Mouse (Mus musculus): Measurements from ENCODE around the gene Ovol3. TPM values are rescaled to one million over a fixed set of nuclear protein-coding genes. Genes with fewer than 3 reads are reported as not detected.
A peak's percentile ranks its signal among the peaks of the same experiment; 100 is the strongest.
"Not testable (repeated sequence)": the region's sequence is repeated elsewhere in the genome, so short reads cannot be mapped to it uniquely, and the experiment has no call there.

Gene Ovol3
- total RNA-seq (2017) = not detected in 3 replicates

DNA sequence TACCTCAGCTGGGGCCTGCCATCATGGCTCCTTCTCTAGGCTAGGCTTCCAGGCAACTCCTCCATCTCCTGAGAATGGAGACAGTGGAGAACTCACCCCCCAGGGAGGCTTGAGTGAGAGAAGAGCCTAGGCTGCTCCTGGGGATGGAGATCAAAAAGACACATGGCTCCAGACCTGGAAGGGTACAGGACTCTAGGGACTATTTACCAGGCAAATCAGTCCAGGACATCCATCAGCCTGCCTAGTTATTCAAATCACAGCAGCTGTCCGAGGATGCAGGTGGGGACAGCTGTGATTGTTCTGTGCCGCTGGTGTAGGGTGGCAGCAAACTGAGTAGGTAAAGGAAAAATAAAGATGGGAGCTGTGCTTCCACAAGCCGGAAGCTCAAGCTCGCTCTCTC is at the start of gene Ovol3:
Ovol3 (minus strand) TSS at position 101 of the 400 bp plus-strand sequence.
- ATAC-seq (replicated peaks; ENCODE audit: insufficient number of reproducible peaks, low FRiP score, low TSS enrichment, poor library complexity, severe bottlenecking) = no peak

DNA sequence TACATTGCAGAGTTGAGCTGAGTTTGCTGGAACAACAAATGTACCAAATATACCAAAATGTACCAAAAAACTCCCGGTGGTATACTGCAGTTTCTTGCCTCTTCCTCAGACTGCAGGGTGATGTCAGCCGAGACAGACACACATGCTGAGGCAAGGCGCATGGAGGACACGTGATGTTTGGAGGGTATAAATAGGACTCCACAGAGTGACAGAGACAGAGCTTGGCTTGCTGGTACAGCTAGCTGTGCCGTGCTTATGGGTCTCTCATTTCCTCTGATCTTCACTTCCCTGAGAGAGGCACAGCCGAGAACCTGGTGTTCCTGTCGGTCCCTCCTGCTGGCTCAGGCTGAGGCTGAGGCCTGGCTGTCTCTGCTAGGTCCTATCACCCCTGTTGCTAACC is 47.2 kb upstream of the Ovol3 start:
- no peak for ATAC-seq (replicated peaks; ENCODE audit: insufficient number of reproducible peaks, low FRiP score, low TSS enrichment, poor library complexity, severe bottlenecking)

- ATAC-seq (replicated peaks; ENCODE audit: insufficient number of reproducible peaks, low FRiP score, low TSS enrichment, poor library complexity, severe bottlenecking) = no peak
Measured at GRCm38 (mm10) chr7:30281522-30281921, 46.0 kb upstream of the Ovol3 start.

- ATAC-seq (replicated peaks; ENCODE audit: insufficient number of reproducible peaks, low FRiP score, low TSS enrichment, poor library complexity, severe bottlenecking) = peak; percentile 80
Measured at GRCm38 (mm10) chr7:30280670-30281138, 45.2 kb upstream of the Ovol3 start.

DNA sequence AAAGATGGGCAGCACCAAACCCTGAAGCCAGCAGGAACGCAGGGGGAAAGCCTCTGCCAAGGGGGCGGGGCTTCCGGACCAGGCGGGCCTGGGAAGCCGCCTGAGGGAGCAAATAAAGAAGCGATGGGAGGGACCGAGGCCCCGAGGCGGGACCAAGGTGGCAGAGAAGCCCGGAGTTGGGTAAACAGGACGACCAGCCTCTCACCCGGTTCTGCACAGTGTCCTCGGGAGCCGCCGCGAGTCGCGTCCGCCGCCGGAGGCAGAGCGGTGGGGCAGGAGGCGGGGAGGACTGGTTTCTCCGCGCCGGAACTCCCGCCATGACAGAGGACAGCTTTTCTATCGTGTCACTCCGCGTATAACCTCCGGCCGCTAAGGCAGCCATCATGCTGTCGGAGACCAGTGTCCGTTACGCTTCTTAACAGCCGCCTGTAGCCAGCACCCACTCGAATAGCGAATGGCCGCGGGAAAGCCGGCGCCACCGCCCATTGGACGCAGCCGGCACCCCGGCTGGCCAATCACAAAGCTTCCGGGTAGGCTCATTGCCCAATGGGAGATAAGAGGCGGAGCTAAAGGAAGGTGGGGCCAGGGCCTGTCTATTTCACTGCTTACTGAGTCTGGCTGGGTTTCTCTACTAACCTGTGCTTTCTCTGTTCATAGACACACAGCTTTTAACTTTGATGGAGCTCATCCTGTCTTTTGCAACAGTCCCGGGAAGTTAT is 44.6 kb upstream of the Ovol3 start, which contains the start of the genes Thap8 and Wdr62:
Thap8 (plus strand) TSS at position 144 of the 719 bp plus-strand sequence.
Wdr62 (minus strand) TSS at position 469 of the 719 bp plus-strand sequence.
- peak; percentile 95 for ATAC-seq (replicated peaks; ENCODE audit: insufficient number of reproducible peaks, low FRiP score, low TSS enrichment, poor library complexity, severe bottlenecking)

GRCm38 (mm10) chr7:30279536-30279935 is 44.0 kb upstream of the Ovol3 start:
- ATAC-seq (replicated peaks; ENCODE audit: insufficient number of reproducible peaks, low FRiP score, low TSS enrichment, poor library complexity, severe bottlenecking) = no peak

DNA sequence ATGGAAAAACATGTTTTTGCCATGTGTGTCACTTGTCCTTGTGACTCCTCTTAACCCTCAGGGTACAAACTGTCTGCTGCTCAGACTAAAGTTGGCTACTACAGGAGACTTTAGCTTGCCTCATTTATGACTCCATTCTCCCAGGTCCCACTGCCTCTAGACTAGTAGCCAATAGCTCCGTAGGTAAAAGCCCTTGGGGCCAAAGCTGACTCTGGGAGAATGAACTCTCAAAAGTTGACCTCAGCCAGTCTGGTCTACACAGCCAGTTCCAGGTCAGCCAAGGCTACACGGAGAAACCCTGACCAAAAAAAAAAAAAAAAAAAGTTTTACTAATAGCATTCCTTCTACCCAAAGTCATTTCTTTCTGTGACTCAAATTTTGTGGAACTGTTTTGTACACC is 43.4 kb upstream of the Ovol3 start:
- ATAC-seq (replicated peaks; ENCODE audit: insufficient number of reproducible peaks, low FRiP score, low TSS enrichment, poor library complexity, severe bottlenecking) = no peak

DNA sequence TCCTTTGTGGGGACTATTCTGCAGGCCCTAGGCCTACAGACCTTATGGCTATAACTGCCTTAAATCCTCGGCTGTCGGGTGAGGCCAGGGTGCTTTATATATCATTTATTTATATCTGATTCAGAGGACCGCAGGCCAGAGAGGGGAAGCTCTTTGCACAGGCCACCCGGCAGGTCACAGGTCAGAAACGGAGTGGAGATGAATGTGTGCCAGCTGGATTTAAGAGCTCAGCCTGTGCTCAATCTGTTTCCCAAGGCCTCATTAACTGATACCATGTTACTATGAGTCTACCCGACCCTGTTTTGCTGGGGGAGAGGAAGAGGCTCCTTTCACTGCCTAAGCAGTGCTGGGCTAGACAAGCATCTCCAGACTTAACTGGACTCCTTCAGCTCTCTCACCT is 38.9 kb upstream of the Ovol3 start:
- ATAC-seq (replicated peaks; ENCODE audit: insufficient number of reproducible peaks, low FRiP score, low TSS enrichment, poor library complexity, severe bottlenecking) = no peak

GRCm38 (mm10) chr7:30269641-30270040 is 34.1 kb upstream of the Ovol3 start:
- ATAC-seq (replicated peaks; ENCODE audit: insufficient number of reproducible peaks, low FRiP score, low TSS enrichment, poor library complexity, severe bottlenecking) = no peak

- no peak for ATAC-seq (replicated peaks; ENCODE audit: insufficient number of reproducible peaks, low FRiP score, low TSS enrichment, poor library complexity, severe bottlenecking)
Measured at GRCm38 (mm10) chr7:30266780-30267179, 31.3 kb upstream of the Ovol3 start.

DNA sequence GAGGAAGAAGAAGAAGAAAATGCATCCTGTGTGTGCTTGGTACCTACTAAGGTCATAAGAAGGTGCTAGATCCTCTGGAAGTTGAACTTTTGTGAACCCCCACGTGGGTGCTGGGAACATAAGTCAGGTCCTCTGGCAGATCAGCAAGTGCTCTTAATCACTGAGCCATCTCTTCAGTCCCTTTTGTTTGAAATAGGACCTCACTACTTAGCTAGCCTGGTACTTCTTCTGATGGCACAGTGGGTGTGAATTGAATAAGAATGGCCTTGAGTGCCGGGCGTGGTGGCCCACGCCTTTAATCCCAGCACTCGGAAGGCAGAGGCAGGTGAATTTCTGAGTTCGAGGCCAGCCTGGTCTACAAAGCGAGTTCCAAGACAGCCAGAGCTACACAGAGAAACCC is 30.4 kb upstream of the Ovol3 start:
- no peak for ATAC-seq (replicated peaks; ENCODE audit: insufficient number of reproducible peaks, low FRiP score, low TSS enrichment, poor library complexity, severe bottlenecking)

- 0 out of 2 replicates have a peak, but pooled peaks have one; percentile 42 for ATAC-seq (replicated peaks; ENCODE audit: insufficient number of reproducible peaks, low FRiP score, low TSS enrichment, poor library complexity, severe bottlenecking)
Measured at GRCm38 (mm10) chr7:30265531-30265930, 30.0 kb upstream of the Ovol3 start.

DNA sequence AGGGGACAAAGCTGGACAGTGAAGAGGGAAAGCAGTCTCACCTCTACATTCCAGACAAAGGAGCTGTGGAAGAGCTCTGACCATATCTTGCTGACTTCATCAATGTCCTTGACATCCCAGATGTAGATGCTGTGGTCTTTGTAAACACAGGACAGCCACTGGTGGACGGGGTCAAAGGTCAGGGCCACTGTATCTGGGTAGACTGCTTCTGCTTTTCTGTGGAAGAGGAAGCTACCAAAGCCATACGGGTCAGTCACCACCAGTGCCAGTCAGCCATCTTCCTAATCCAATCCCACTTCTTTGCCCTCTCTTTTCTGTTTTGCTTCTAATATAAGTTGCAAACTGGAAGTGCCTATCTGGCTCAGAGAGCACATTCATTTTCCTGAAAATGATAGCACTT is 29.5 kb upstream of the Ovol3 start:
- peak; percentile 71 for ATAC-seq (replicated peaks; ENCODE audit: insufficient number of reproducible peaks, low FRiP score, low TSS enrichment, poor library complexity, severe bottlenecking)

GRCm38 (mm10) chr7:30251956-30252954 is 16.7 kb upstream of the Ovol3 start:
- no peak for ATAC-seq (replicated peaks; ENCODE audit: insufficient number of reproducible peaks, low FRiP score, low TSS enrichment, poor library complexity, severe bottlenecking)

DNA sequence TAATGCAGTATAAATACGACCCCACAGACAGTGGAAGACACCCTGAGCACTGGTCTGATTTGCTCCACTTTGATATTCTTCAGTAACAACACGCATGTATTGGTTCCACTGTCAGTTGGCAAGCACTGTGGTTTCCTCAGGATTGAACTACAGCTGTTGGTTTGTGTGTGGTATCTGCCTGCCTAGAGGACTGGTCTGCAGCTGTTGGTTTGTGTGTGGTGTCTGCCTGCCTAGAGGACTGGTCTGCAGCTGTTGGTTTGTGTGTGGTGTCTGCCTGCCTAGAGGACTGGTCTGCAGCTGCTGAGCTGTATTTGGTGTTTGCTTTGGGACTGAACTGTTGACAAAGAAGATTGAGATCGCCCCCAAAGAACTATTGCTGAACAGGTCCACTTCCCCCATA is 1.8 kb upstream of the Ovol3 start:
- ATAC-seq (replicated peaks; ENCODE audit: insufficient number of reproducible peaks, low FRiP score, low TSS enrichment, poor library complexity, severe bottlenecking) = not testable (repeated sequence)

- no peak for ATAC-seq (replicated peaks; ENCODE audit: insufficient number of reproducible peaks, low FRiP score, low TSS enrichment, poor library complexity, severe bottlenecking)
Measured at GRCm38 (mm10) chr7:30235091-30235490, 434 bp downstream of the Ovol3 start.

DNA sequence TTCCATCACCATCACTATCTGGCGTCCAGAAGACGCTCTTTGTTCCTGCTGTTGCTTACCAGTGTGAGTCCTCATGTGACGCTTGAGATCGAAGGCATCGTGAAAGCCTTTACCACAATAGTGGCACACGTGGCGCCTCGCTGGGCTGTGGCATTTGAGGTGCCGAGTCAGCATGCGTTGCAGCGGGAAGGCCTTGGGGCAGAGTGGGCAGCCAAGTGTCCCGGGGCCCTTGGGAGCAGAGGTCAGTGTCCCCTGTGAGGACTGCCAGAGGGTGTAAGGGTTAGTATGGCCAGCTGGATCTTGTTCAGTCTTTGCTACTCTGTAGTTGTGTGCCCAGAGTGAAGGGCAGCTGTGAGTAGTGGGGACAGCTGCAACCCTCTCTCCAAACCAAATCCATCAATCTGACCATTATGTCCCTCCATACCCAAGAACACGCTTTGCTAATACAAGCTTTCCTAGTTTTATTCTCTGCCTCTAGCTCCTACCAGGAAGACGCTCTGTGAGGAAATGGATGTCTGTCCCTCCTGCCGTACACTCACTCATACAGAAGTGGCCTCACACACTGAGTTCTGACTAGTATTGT is 1.2 kb downstream of the Ovol3 start:
- ATAC-seq (replicated peaks; ENCODE audit: insufficient number of reproducible peaks, low FRiP score, low TSS enrichment, poor library complexity, severe bottlenecking) = no peak

- no peak for ATAC-seq (replicated peaks; ENCODE audit: insufficient number of reproducible peaks, low FRiP score, low TSS enrichment, poor library complexity, severe bottlenecking)
Measured at GRCm38 (mm10) chr7:30233387-30233786, 2.1 kb downstream of the Ovol3 start.

GRCm38 (mm10) chr7:30232631-30233148 is 2.8 kb downstream of the Ovol3 start:
- 0 out of 2 replicates have a peak, but pooled peaks have one; percentile 14 for ATAC-seq (replicated peaks; ENCODE audit: insufficient number of reproducible peaks, low FRiP score, low TSS enrichment, poor library complexity, severe bottlenecking)

Data from monocyte, adult 5-6 weeks (primary cell).